Mouse (Mus musculus) heart, postnatal 10 days (tissue): ENCODE results near the gene Gmfb. TPM values are rescaled to one million over a fixed set of nuclear protein-coding genes. Genes with fewer than 3 reads are reported as not detected.
A peak's percentile ranks its signal among the peaks of the same experiment; 100 is the strongest.
"Not testable (repeated sequence)": the region's sequence is repeated elsewhere in the genome, so short reads cannot be mapped to it uniquely, and the experiment has no call there.

Experiments
- DNase-seq, 2 experiments: peaks; one replicate each; pipeline ENCODE4 v3.0.0; 2021
- intact Hi-C: fragments of 180-260 bp; cut with DNase I; formaldehyde crosslinking; loops from one replicate; pipeline ENCODE4 v1.15.1; 2025
- total RNA-seq, 2 experiments: library from RNA; stranded (reverse); gene quantifications; 2 replicates each; pipeline ENCODE4 v1.2.3; 2021

Gmfb gene
- 10 to 100 TPM; 45.0 to 45.8 TPM for total RNA-seq

DNA sequence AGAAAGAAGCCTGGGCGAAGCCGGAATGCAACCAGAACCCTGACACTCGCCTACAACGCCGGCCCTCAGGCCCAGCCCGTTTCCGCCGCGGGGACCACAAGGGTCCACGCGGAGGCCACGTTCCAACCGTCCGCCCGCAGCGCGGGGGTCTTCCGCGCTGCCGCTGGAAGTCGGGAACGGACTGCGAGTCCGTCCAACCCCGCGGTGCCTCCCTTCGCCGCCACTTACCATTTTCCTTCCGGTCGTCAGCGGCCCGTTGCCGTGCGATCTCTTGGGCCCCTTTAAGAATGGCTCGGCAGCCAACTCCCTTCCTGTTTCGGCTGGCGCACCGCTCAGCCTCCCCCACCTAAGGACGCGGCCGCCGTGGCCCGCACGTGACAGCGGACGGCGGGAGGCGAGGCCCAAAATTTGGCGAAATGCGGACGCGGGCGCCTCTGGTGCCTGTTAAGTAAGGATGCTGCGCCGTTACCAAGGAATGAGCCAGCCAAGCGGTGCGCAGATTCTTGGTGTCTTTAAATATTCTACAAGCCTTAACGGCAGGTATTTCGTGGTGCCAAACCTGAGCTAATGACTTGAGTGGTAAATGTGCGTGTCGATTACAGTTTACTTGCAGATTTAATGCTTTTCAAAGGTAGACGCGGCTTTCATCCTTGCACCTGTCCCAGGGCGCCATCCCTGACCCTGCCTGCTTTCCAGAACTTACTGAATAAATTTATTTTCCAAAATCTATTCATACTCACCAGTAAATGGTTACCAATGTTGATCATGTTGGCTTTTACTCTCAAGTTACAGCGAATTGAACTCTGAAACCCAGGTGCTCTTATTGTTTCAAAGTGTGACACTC lies at the start of gene Gmfb:
TSS of gene Gmfb (minus strand) at position 370 of the 844 bp plus-strand sequence.
- intact Hi-C loops = no loop called here
- DNase-seq = peak; percentile 97

DNA sequence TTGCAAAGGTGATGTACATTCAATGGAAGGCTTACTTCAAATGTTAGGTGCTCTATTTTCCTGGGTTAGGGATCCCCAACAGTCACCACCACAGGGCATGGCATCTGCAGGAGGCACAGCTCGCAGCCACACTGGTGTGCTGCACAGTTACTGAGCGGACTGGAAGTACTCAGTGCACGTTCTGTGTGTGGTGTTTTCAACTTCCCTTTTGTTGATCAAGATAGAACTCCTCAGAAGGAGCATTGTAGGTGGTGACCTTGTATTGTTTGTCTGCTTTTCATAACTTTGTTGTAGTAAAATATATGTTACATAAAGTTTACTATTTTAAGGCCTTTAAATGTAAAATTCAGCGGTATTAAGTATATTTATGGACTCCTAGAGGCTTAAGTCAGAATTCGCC lies 40.9 kb upstream of the Gmfb start:
- DNase-seq = no peak
- intact Hi-C loops = no loop called here

DNA sequence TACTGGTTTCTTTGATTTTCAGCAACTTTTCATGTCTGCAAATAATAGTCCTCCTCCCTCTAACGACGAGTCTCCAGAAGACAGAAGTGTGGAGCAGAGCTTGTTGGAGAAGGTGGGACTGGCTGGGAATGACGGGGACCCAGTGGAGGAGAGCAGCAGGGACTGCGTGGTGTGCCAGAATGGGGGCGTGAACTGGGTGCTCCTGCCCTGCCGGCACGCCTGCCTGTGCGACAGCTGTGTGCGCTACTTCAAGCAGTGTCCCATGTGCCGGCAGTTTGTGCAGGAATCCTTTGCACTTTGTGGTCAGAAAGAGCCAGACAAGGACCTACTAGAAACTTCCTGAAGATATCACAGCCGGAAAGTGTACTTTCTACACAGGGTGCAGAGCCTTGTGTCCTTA lies 31.6 kb upstream of the Gmfb start:
- intact Hi-C loops = no loop called here
- DNase-seq = no peak

DNA sequence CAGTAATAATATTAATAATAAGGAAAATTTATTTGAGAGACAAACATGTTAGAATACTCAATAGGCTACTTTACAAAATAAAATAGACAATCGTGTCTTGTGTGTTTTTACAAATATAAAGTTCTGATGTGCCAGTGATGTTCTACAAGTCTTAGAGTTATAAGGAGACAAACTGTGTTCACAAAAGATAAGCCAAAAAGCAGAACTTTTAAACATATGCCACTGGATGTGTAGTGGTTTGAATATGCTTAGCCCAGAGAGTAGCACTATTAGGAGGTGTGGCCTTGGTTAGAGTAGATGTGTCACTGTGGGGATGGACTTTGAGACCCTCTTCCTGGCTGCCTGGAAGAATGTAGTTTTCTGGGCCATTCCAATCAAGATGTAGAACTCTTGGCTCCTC lies 27.7 kb upstream of the Gmfb start:
- DNase-seq = no peak
- intact Hi-C loops = no loop called here

DNA sequence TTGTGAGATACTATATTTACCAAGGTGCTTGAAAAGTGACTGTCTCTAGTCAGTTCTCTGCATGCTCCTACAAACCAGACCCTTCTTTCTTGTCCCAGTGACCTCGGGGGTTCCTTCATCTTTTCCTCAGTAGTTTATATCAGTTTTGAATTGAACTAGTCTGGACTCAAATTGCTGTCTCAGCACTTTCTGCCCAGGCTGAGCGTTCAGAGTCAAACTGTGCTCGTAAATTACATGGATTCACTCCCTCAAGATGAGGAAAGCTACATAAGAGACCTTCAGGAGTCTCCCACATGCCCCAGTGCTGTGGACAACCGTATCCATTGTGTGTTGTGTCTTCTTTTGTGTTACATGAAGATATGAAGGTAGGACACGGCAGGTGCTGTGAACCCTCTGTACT lies 26.7 kb upstream of the Gmfb start:
- DNase-seq = no peak
- intact Hi-C loops = no loop called here

DNA sequence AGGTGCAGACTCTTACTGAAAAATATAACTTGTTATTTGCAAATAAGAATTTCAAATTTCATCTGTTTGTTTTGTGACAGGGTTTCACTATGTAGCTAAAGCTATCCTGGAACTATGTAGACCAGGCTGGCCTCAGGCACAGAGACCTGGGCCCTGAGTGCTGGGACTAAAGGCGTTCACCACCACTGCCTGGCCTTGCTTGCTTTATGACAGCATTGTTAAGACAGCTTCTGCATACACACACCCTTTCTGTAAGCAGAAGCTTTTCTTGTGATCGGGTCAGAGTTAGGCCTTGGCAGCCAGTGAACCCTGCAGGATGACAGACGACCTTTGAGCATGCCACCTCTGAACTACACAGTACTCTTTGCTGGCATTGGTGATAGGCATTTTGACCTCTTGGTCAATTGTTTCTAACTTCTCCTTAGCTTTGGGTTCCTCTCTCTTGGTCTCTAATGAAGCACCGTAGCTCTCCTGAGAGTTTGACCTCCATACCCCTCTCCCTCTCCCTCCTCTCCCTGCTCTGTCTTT lies 26.1 kb upstream of the Gmfb start:
- no peak for DNase-seq
- intact Hi-C loops = no loop called here

DNA sequence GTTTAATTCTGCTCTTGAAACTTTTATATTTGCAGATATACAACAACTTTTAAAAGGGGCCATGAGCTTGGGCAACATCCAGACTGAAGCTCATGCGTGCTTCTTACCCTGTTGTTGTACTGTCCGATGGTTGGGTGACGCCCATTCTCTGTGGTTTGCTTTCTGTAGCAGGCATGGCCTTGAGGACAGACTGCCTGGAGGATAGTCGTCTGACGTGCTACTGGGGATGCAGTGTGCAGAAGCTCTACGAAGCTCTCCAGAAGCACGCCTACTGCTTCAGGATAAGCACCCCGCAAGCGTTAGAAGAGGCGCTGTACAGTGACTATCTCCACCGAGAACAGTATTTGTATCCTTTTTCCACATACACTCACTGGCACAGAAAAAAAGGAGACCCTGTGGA lies 23.7 kb upstream of the Gmfb start:
- no peak for DNase-seq
- intact Hi-C loops = no loop called here

DNA sequence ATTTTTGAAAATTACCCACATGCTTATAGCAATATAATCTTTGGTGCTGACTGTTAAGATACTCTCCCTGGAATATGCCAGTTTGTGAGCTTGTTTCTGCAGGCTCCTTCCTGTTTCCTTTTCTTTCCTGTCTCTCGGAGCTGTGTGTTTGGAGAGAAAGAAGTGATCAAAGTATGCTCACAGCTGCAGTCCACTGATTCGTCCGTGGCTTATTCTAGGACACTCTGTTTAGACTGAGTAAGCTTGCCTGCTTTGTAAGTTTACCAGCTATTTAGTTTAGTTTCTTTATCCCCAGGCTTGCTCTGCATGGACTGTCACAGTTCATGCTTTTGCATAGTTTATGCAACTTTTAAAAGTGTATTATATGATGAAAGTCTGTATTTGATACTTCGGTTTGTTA lies 17.3 kb upstream of the Gmfb start:
- no peak for DNase-seq

DNA sequence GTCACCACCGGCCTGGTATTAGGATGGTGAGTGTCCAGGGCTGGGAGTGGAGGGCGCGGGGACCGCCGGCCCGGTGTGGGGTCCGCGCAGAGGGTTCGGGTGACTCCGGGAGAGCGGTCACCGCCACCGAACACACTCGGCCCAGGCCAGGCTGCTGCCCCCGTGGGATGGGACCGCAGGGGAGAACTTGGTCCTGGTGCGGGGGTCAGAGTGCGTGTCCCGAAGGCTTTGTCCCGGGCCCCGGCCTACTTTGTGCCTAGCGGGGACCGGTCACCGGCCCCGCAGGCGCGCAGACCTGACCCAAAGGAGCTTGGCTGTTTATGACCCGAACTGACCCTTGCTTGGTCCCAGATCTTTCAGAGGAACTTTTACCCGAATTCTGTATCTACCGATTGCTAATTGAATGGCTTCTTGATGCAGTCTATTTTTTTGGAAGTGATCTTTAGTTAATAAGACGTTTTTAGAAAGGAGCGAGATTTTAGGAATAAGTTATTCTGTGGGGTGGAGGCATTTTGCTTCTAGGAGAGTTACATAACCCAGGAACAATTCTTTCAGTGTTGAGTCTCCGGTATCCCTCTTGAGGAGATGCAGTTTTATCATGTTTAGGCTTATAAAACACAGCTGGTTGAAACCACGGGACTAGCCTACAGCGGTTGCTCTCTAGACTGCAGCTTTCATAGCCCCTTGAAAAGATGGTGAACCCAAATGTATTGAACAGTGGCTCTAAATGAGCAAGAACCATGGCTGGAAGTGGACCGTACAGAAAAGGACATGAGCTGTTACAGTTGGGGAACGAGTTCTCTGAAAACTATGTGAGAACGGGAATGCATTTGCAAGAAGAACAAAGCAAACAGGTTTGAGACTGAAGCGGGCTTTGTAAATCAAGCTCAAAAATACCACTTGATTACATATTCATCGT lies 10.6 kb upstream of the Gmfb start:
- intact Hi-C loops = loop anchor here (2.0 to 5.0 kb wide), 3 partner anchors 50 to 425 kb away; partner anchors contain the start of gene Samd4
- peak in 1 of 2 experiments; percentile 30 for DNase-seq

More for the DNA sequence above, 17.3 kb upstream of the Gmfb start:
- intact Hi-C loops = loop anchor here (5.0 kb wide), 1 partner anchor 128 kb away; no protein-coding TSS in a partner anchor

DNA sequence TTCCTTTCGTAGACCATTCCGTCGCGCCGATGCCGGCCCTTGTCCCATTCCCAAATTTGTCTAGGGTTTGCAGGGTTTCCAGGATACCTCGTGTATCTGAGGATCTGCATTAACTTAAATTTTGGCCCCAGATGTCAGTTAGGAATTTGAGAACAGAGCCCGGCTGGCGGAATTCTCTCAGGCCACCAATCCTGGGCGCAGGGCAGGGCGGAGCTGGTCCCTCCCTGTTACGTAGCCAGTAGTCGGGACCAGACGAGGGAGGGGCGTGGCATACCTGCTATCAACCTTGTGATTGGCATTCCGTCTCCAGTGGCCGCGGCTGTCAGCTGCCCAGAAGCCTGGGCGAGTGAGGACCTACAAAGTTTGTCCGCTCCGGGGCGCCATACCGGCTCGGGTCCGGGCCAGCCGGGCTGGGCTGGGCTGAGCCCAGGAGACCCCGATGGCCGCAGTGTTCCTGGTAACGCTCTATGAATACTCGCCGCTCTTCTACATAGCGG lies 9.8 kb upstream of the Gmfb start, which contains the start of gene Cgrrf1:
TSS of gene Cgrrf1 (plus strand) at position 289 of the 497 bp plus-strand sequence.
- DNase-seq = peak; percentile 97 to 98
- intact Hi-C loops = loop anchor here (2.0 to 5.0 kb wide), 3 partner anchors 50 to 425 kb away; partner anchors contain the start of gene Samd4

DNA sequence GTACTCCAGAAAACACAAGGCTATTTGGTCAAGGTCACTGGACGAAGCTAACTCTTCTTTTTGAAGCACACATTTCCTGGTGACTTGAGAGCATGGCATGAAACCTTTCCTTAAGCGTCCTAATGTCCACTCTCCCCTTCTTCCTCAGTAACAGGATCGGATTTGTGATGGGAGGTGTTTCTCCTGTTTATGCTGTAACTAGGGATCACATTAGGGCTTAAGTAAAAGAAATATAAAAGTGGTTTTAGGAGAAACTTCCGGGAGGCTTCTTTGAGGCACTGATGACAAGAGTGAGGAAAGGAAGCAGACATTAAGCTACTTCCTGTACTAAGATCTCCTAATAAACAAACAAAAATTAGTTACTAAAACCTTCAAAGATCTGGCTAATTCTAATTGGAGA lies 9.3 kb upstream of the Gmfb start:
- intact Hi-C loops = loop anchor here (5.0 kb wide), 2 partner anchors 51 to 426 kb away; partner anchors contain the start of gene Samd4

DNA sequence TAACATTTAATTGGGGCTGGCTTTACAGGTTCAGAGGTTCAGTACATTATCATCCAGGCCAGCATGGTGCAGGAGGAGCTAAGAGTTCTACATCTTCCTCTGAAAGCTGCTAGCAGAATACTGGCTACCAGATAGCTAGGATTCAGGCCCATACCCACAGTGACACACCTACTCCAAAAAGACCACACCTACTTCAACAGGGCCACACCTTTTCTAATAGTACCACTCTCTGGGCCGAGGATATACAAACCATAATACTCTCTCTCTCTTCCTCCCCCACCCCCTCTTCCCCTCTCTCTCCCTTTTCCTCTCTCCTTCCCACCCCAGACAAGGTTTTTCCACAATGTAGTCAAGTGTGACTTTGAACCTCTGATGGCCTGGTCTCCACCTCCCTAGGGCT lies 5.4 kb upstream of the Gmfb start:
- intact Hi-C loops = no loop called here
- no peak for DNase-seq

More for the DNA sequence above, 9.3 kb upstream of the Gmfb start:
- DNase-seq = peak; percentile 10 to 30

DNA sequence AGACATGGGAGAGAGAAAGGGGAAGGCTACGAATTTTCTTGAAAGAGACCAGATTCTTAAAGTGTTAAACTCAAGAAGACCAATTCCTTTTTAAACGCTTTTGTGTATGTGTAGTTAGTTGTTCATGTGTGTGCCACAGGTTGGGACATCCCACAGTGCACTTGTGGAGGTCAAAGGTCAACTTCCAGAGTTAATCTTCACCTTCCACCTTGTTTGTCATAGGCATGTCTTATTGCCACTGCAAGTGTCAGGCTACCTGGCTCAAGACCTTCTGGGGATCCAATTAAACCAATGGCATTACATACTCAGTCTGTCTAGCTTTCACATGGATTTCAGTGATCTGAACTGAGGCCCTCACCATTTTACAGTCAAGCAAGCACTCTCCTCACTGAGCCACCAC lies 2.0 kb upstream of the Gmfb start:
- no peak for DNase-seq
- intact Hi-C loops = no loop called here

DNA sequence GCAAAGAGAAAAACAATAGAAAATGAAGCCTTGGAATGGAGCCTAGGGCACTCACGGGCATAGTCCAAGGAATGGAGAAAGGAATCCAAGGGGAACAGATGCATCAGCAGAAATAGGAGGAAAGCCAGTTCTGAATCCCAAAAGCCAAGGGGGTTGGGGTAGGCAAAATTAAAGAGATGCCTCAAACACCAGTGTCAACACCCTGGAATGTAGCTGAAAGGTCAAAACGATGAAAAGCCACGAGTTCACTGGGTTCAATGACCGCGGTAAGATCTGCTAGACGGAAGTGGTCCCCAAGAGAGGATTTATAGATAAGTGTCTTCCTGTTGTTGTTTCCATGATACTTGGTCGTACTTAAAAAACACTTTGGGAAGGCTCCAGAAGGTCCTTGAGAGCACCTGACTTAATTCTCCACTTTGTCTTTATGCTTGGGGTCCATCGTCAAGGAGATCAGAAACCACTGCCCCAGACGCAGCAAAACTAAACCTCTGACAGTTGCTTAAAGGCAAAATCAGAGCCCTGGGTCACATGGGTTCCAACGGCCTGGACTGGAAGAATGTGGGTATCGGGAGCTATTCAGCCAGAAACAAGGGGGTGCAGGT lies 670 bp downstream of the Gmfb start:
- intact Hi-C loops = no loop called here
- DNase-seq = peak; percentile 34 to 54

DNA sequence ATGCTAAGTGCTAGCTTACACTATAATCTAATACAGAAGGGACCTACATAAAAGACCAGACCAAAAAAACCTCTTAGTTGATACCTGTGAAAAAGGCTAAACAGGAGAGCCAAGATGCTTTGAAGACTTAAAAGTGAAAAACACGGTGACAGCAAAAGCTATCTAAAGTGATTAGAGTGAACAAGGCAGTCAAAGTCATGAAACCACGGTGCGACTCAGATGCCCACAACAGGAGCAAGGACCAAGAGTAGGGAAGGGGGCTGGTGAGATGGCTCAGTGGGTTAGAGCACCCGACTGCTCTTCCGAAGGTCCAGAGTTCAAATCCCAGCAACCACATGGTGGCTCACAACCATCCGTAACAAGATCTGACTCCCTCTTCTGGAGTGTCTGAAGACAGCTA lies 2.1 kb downstream of the Gmfb start:
- DNase-seq, intact Hi-C loops: not testable (repeated sequence)

DNA sequence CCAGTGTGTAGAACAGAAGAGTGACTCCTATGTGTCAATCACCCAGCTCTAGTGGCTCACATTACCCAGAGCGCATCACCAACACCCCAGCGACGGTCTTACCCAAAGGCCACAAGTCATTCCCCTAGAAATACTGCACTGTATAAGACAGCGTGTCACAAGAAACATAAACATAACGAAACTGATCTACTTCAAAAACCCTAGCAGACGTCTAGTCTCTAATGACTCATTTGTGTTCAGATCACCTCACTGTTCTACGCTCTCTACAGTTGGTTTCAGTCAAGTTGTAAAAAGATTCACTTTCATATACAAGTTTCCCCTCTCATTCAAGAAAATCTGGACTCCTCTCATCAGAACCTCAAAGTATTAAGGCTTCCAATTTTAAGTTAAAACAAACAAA lies 3.3 kb downstream of the Gmfb start:
- no peak for DNase-seq
- intact Hi-C loops = no loop called here

DNA sequence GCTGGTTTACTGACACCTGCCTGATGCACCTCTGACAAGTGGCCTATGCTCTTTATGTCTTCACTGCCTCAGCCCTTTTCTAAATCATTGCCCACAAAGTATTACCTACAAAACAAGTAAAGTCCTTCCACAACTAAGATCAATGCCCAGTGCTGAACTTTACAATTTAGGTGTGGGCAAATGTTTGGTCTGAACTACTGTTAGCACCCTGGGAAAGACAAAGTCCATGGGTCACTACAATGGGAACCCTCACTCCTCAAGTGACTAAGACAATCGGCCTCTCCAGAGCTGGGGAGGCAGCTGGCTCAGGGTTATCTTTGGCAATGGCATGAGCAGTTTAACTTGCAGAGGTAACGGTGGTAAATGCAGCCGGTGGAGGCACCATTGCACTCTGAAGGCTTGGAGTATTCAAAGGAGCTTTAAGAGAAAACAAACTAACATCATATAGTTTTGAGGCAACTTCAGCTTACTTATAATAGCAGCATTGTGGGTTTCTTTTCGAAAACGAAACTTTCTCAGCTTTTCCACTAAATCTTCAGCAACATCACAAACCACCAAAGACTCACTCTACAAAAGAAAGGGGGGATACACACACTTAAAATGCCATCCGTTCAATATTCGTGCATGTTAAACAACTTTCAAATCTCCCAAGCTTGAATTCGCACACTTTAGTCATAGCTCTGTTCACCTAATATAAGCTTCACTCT lies 5.0 kb downstream of the Gmfb start:
- intact Hi-C loops = no loop called here
- DNase-seq = no peak

DNA sequence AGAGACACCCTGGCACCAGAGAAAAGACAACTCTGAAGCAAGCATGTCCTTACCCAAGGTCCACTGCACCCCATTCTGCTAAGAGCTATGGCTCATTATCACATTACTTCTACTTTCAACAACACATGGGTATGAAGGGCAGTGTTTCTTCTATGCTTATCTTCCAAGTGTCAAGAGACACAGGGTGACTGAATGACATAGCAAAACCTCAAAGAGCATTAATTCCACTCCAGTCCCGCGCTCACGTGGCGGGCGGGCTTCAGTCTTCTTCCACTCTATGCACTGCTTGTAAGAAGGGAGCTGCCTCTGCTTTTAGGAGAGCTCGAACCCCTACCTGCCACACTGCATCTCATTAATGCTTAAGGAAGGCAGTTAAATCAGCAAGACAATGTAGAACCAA lies 6.4 kb downstream of the Gmfb start:
- no peak for DNase-seq
- intact Hi-C loops = no loop called here

DNA sequence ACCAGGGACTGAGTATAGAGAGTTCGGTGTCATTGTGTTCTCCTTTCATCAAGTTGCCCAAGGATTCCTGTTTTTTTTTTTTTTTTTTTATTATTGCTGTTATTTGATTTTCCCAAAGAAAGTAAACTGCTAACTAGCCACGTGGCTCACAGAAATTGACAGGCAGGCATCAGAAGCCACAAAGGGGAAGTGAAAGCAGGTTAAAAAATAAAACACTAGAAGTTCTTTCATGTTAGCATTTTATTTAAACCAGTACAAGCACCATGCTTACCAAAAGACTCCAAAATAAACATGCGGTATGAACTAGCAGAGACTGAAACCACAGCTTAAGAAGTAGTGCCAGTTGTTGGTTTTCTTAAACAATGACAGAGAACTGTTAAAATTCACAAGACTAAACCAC lies 14.1 kb downstream of the Gmfb start:
- no peak for DNase-seq
- intact Hi-C loops = no loop called here

DNA sequence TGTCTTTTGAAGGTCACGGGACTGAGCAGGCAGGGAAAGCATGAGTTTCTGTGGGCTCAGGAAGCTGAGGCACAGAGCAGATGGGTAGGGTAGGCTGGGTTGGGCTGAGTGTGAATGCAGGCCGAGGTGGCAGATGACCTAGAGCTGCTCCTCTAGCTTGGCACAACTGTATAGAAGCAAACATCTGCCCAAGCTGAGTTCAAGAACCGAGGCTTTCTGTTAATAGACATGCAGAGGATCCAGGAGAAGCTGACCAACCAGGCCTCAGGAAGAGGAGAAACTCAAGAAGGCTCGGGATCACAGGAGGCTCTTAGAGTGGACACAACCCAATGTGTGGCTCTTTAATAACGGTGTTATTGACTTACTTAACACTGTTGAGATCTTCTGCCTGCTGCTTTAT lies 15.9 kb downstream of the Gmfb start:
- DNase-seq = no peak
- intact Hi-C loops = no loop called here
